Mouse (Mus musculus) cerebellum, adult (tissue): ENCODE results near the gene Vmn1r70.

Source experiments
- ATAC-seq: cut with Nextera tagmentation; 2 replicates; pipeline ENCODE4 v1.9.2; 2017; ENCODE audit warnings: mild to moderate bottlenecking, moderate library complexity, mixed read lengths; ENCODE audit not compliant: insufficient number of reproducible peaks, low FRiP score, low TSS enrichment

Vmn1r70 gene

DNA sequence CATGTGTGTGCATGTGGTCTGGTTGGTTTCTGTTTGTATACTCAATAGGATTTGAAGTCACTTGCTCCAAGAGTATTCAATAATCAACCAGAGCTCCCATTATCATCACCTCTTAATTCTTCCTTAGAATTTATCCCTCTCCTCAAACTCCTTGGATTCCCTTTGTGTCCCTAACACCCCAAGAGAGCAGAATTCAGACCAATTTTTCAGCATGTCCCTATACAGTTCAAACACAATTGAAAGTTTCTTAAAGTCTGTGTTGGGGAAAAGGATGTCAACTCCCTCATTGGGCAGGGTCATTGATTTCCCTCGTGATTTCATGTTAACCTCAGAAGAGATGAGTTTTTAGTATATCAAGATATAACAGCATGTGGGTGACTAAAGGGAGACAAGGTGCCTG is at the start of gene Vmn1r70:
TSS of gene Vmn1r70 (plus strand) at position 301 of the 400 bp plus-strand sequence.
- no peak for ATAC-seq

DNA sequence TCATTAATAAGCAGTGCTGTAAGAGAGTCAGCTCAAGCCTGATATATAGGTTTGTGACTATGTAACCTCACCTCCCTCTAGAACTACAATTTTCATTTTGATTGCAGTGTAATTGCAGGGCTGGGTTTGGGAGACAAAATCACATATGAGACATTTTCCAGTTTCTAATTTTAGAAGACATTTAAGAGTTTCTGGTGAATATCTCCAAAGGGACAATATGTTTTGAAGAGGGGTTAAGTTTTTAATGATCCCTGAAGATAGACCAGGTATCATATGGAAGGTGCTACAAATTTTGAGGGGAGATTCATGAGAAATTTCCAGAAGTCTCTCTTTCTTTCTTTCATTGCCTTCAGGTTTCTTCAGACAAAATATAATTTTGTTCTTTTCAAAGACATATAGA is 17.8 kb upstream of the Vmn1r70 start, which contains the start of gene Vmn1r69:
TSS of gene Vmn1r69 (minus strand) at position 101 of the 400 bp plus-strand sequence.
- no peak for ATAC-seq
